Mouse (Mus musculus): Measurements from ENCODE around the gene Myh15. TPM values are rescaled to one million over a fixed set of nuclear protein-coding genes. Genes with fewer than 3 reads are reported as not detected.
A peak's percentile ranks its signal among the peaks of the same experiment; 100 is the strongest.
"Not testable (repeated sequence)": the region's sequence is repeated elsewhere in the genome, so short reads cannot be mapped to it uniquely, and the experiment has no call there.

Gene Myh15
- polyA plus RNA-seq, 1 experiment = not detected

DNA sequence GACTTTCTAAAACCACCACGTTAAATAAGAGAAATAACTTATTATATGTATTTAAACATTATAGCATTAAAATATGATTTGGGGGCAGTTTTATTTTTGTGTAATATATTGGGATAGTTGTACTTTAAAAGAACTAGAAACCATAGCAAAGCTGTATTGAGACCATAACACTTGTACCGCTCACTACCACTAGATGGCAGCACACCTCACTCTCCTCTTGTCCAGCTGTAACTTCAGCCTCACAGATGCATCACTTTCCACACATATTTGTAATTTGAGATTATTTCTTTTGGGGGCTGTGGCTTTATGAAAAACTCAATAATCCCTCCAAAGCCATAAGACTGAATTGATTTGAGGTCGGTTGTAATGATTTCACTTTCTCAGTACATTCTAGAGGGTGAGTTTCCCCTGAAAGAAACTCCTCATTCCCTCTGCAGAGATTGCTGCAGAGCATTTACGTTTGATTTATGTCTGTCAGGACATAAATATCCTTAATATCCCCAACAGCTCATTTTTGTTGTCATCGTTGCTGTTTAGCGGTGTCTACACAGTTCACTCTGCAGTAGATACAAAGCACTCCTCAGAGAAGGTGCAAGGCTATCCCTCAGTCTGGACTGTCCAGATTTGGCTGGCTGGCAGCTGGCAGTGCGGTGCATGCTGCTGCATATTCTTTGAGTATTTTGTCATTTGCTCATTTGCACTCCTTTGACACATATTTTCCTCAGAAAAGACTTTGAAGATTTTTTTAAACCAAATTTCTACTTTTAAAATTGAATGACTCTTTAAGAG is 107.3 kb downstream of the Myh15 start:
- TF ChIP-seq POLR2A (IDR thresholded peaks at IDR 0.05; ENCODE audit: borderline replicate concordance, low read depth, low read length) = no peak
- TF ChIP-seq CTCF (IDR thresholded peaks at IDR 0.05; ENCODE audit: low read depth, low read length) = no peak
- H3K27ac ChIP-seq (ENCODE audit: insufficient read depth, low read depth, low read length) = no peak overlapping the region
- no peaks in the 10 kb centered on the region for H3K4me1 ChIP-seq (ENCODE audit: control insufficient read depth, insufficient read depth, low read length)
- no peak overlapping the region for H3K4me3 ChIP-seq (ENCODE audit: insufficient read depth, low read length)

DNA sequence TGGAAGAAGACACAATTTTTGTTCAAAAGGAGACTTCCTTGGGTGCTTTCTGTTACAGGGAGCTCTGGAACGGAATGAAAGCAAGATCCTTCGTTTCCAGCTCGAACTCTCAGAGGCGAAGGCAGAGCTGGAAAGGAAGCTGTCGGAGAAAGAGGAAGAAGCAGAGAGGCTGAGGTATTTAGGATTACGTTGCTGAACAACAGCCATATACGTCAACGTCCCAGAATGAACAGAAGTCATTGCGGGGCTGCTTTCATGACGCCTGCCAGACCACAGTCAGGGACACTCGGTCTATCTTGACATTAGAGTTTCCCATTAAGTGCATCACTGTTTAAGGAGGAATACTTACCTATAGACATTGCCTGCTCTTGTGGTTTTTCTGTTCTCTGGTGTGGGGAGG is 108.4 kb downstream of the Myh15 start:
- H3K27ac ChIP-seq (ENCODE audit: insufficient read depth, low read depth, low read length) = no peak overlapping the region
- TF ChIP-seq POLR2A (IDR thresholded peaks at IDR 0.05; ENCODE audit: borderline replicate concordance, low read depth, low read length) (no peak), CTCF (IDR thresholded peaks at IDR 0.05; ENCODE audit: low read depth, low read length) (no peak)
- 0 out of 2 replicates have a peak overlapping the region, but pooled peaks have one; percentile 15 for H3K4me3 ChIP-seq (ENCODE audit: insufficient read depth, low read length)
- no peaks in the 10 kb centered on the region for H3K4me1 ChIP-seq (ENCODE audit: control insufficient read depth, insufficient read depth, low read length)

DNA sequence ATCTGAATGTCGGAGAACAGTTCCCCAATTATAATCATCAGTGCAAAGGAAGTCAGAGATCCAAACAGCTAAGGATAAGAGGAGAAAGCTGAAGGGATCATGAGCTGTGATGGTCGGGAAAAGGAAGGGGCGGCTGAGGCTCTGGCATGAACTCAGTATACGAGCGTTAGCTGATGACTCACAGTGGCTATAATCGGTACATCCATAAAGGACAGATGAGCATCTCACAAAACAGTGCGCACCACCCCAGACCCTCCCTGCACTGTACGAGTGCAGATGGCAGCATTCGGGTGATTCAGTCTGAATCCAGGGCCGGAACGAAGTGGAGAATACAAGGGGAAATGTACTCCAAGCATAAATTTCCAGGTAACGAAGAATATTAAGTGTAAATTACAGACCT is 110.0 kb downstream of the Myh15 start:
- TF ChIP-seq CTCF (IDR thresholded peaks at IDR 0.05; ENCODE audit: low read depth, low read length) (no peak), POLR2A (IDR thresholded peaks at IDR 0.05; ENCODE audit: borderline replicate concordance, low read depth, low read length) (no peak)
- H3K4me3 ChIP-seq (ENCODE audit: insufficient read depth, low read length) = no peak overlapping the region
- no peaks in the 10 kb centered on the region for H3K4me1 ChIP-seq (ENCODE audit: control insufficient read depth, insufficient read depth, low read length)
- no peak overlapping the region for H3K27ac ChIP-seq (ENCODE audit: insufficient read depth, low read depth, low read length)

DNA sequence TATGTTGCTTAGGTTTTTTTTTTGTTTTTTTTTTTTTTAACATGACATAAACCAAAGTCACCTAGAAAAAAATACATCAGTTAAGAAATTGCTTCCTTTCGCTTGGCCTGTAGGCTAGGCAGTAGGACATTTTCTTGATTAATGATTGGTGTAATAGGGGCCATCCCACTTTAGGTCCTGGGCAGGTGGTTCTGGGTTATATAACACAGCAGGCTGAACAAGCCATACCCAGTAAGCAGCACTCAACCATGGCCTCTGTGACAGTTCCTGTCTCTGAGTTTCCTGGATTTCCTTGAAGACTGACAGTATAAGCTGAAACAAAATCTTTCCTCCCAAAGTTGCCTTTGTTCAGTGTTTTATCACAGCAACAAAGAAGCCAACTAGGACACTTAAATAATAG is 117.8 kb downstream of the Myh15 start:
- Histone ChIP-seq H3K4me3 (ENCODE audit: insufficient read depth, low read length) (no peak overlapping the region), H3K27ac (ENCODE audit: insufficient read depth, low read depth, low read length) (no peak overlapping the region), H3K4me1 (ENCODE audit: control insufficient read depth, insufficient read depth, low read length) (no peaks in the 10 kb centered on the region)
- TF ChIP-seq CTCF (IDR thresholded peaks at IDR 0.05; ENCODE audit: low read depth, low read length) = no peak
- no peak for TF ChIP-seq POLR2A (IDR thresholded peaks at IDR 0.05; ENCODE audit: borderline replicate concordance, low read depth, low read length)

DNA sequence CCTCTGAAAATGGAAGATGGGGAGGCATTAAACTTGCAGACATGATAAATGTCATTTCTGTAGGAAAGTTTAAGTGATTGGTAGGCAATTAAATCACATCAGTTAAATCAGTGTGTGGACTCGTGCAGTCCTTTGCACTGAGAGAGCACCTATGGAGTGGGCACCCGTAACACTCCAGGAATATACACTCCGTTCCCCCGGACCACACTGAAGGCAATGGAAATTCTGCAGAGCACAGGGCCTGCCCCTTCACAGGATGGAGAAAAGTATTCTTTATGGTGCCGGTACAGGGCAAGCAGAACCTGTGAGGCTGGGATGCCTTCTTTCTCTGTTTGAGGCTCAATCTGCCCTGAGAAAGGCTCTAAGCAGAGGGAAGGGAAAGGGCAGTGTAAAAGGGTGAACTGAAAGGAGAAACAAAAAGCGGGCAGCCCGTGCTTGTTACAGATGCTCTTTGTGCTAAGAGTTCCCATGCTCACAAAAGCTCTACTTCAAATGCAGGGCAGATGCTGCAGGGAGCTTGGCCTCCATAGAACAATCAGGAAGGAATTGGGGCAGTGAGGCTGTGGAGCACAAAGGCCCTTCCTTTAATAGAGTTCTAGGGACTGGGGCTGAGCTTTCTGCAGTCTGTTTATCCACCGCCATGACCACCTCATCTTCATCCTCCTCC is 118.6 kb downstream of the Myh15 start:
- Histone ChIP-seq H3K4me3 (ENCODE audit: insufficient read depth, low read length) (no peak overlapping the region), H3K4me1 (ENCODE audit: control insufficient read depth, insufficient read depth, low read length) (no peaks in the 10 kb centered on the region), H3K27ac (ENCODE audit: insufficient read depth, low read depth, low read length) (no peak overlapping the region)
- no peak for TF ChIP-seq CTCF (IDR thresholded peaks at IDR 0.05; ENCODE audit: low read depth, low read length)
- TF ChIP-seq POLR2A (IDR thresholded peaks at IDR 0.05; ENCODE audit: borderline replicate concordance, low read depth, low read length) = no peak

DNA sequence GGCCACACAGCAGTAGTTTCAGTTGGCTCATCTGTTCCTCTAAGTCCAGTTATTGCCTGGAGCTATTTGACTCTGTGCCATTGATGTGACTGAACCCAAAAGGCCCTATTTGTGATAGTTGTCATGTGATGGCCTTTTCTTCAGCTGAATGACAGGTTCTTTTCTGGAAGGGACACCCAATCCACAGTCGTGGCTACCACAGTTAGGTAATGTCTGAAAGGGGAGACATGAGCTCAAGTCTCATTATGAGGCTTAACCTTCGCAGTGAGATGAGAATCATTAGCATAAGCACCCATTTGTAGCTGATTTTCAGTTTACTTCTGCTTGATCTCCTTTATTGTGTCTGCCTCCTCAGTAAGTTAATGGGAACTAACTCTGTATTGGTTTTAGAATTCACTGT is 136.2 kb downstream of the Myh15 start:
- TF ChIP-seq POLR2A (IDR thresholded peaks at IDR 0.05; ENCODE audit: borderline replicate concordance, low read depth, low read length) (no peak), CTCF (IDR thresholded peaks at IDR 0.05; ENCODE audit: low read depth, low read length) (no peak)
- H3K4me3 ChIP-seq (ENCODE audit: insufficient read depth, low read length) = no peak overlapping the region
- H3K4me1 ChIP-seq (ENCODE audit: control insufficient read depth, insufficient read depth, low read length) = peaks cover 7% of the 10 kb centered on the region; the same call in 1 of the 2 replicates
- H3K27ac ChIP-seq (ENCODE audit: insufficient read depth, low read depth, low read length) = no peak overlapping the region

DNA sequence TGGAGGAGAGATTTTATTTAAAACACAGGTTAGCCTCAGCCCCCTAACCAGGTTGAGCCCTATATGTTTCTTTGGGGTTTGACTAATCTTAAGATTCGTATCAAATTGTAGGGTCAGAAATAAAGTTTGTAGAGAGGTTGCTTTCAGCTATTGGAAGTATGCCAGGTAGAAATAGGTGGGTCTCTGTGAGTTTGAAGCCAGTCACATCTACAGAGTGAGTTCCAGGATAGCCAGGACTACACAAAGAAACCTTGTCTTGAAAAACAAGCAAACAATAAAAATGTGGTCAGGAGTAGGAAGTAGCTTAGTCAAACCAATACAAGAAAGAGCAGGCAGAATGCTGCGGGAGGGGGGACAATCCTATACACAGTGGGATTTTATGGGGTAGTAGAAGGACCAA is 136.7 kb downstream of the Myh15 start:
- Histone ChIP-seq H3K27ac (ENCODE audit: insufficient read depth, low read depth, low read length) (no peak overlapping the region), H3K4me3 (ENCODE audit: insufficient read depth, low read length) (no peak overlapping the region), H3K4me1 (ENCODE audit: control insufficient read depth, insufficient read depth, low read length) (peaks cover 7% of the 10 kb centered on the region; the same call in 1 of the 2 replicates)
- TF ChIP-seq CTCF (IDR thresholded peaks at IDR 0.05; ENCODE audit: low read depth, low read length) (no peak), POLR2A (IDR thresholded peaks at IDR 0.05; ENCODE audit: borderline replicate concordance, low read depth, low read length) (no peak)

DNA sequence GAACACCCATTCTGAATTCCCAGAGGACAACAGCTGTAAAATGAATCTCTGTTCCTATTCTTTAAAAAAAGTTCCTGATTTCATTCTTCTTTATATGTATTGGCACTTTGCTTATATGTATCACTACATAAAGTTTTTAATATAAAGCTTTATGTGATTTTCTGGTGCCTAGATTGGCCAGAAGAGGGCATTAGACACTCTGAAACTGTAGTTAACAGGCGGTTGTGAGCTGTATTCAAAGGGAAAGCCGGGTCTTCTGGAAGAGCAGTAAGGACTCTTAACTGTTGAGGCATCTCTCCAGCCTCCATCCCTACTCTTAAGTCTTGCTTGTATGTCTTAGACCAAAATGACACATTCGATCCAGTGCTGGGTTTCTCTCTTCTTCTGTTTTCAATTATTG is 139.0 kb downstream of the Myh15 start:
- Histone ChIP-seq H3K27ac (ENCODE audit: insufficient read depth, low read depth, low read length) (no peak overlapping the region), H3K4me3 (ENCODE audit: insufficient read depth, low read length) (no peak overlapping the region), H3K4me1 (ENCODE audit: control insufficient read depth, insufficient read depth, low read length) (peaks cover 7% of the 10 kb centered on the region; the same call in 1 of the 2 replicates)
- TF ChIP-seq CTCF (IDR thresholded peaks at IDR 0.05; ENCODE audit: low read depth, low read length) (no peak), POLR2A (IDR thresholded peaks at IDR 0.05; ENCODE audit: borderline replicate concordance, low read depth, low read length) (no peak)

DNA sequence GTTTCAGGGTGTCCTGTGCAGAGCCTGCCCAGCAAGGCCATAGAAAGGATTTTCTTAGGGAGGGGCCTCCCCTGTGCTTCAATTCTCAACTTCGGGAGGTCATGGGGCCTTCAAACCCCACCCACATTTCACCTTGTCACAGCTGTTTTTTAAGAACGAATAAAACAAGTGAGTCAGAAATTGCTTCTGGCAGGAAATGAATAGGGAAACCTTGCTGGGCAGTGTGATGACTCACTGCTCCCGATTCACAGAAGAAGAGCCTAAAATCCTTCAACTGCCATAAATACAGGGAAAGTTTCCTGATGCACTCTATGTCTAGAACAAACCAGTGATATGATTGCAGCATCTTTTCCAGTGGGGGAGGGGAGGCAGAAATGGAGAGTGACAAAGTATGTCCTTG is 140.7 kb downstream of the Myh15 start:
- H3K4me1 ChIP-seq (ENCODE audit: control insufficient read depth, insufficient read depth, low read length) = peaks cover 7% of the 10 kb centered on the region; the same call in 1 of the 2 replicates
- H3K4me3 ChIP-seq (ENCODE audit: insufficient read depth, low read length) = no peak overlapping the region
- TF ChIP-seq CTCF (IDR thresholded peaks at IDR 0.05; ENCODE audit: low read depth, low read length) = no peak
- TF ChIP-seq POLR2A (IDR thresholded peaks at IDR 0.05; ENCODE audit: borderline replicate concordance, low read depth, low read length) = no peak
- H3K27ac ChIP-seq (ENCODE audit: insufficient read depth, low read depth, low read length) = no peak overlapping the region

DNA sequence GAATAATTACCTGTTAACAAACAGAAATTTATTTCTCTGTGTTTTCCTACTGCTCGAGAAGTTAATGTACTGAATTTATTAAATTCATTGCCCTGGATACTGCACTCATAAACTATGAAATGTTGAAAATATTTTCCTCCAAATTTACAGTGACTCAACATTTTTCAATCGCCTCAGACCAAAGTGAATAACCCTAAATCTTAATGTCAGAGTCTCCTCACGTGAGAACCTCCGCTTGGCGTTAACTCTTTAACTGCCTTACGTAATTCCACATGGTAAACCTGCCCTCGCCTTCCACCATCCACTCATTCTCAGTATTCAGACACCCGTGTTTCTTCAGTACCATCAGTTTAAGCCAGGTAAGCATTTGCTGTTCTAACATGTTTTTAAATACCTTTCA is 166.4 kb downstream of the Myh15 start:
- TF ChIP-seq CTCF (IDR thresholded peaks at IDR 0.05; ENCODE audit: low read depth, low read length) = no peak
- no peak for TF ChIP-seq POLR2A (IDR thresholded peaks at IDR 0.05; ENCODE audit: borderline replicate concordance, low read depth, low read length)
- no peak overlapping the region for H3K27ac ChIP-seq (ENCODE audit: insufficient read depth, low read depth, low read length)
- no peaks in the 10 kb centered on the region for H3K4me1 ChIP-seq (ENCODE audit: control insufficient read depth, insufficient read depth, low read length)
- H3K4me3 ChIP-seq (ENCODE audit: insufficient read depth, low read length) = no peak overlapping the region

DNA sequence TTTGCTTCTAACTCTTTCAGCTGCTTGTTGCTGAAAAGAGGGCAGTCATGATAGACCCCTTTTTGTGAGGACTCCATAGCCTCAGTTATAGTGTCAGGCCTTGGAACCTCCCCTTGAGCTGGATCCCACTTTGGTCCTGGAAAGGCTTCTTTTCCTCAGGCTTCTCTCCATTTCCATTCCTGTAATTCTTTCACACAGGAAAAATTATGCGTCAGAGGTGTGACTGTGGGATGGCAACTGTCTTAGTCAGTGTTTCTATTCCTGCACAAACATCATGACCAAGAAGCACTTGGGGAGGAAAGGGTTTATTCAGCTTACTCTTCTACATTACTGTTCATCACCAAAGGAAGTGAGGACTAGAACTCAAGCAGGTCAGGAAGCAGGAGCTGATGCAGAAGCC is 186.2 kb downstream of the Myh15 start:
- H3K27ac ChIP-seq (ENCODE audit: insufficient read depth, low read depth, low read length); H3K4me3 ChIP-seq (ENCODE audit: insufficient read depth, low read length): not testable (repeated sequence)

More for the DNA sequence above, 186.2 kb downstream of the Myh15 start:
- H3K4me1 ChIP-seq (ENCODE audit: control insufficient read depth, insufficient read depth, low read length) = not testable (repeated sequence)

Measured in bone marrow macrophage, adult 2 months (primary cell).